Mouse (Mus musculus) testis, adult 2 months (tissue): ENCODE results near the gene 1700042G07Rik.

Experiments used
- CTCF ChIP-seq: fragments of 200-500 bp; IDR thresholded peaks from 2 replicates; pipeline ENCODE4 v1.5.1; 2012; ENCODE audit warnings: low read depth, mild to moderate bottlenecking, inconsistent platforms, low read length, moderate library complexity; ENCODE audit not compliant: control insufficient read depth, insufficient read depth, insufficient replicate concordance
- POLR2A ChIP-seq: fragments of 200-500 bp; IDR thresholded peaks from 2 replicates; pipeline ENCODE4 v1.6.1; 2012; ENCODE audit warnings: low read depth, mild to moderate bottlenecking, inconsistent platforms, low read length, moderate library complexity; ENCODE audit not compliant: control insufficient read depth

DNA sequence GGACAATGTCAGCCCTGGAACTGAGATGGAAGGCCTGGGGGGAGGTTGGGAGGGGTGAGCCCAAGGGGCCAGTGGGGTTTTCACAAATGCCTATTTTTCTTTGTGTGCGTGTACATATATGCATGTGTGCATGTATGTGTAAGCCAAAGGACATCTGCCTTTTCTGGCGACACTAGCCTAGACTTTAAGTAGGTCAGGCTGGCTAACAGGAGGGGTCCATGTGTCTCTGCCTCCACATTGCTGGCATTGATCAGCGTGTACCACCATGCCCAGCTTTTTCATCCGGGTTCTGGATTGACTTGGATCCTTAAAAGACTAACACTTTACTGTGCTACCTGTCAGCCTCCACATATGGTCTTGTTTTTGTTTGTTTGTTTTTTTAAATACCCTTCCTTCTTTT is 580 bp downstream of the 1700042G07Rik start:
- TF ChIP-seq CTCF (no peak), POLR2A (no peak)
